Mouse (Mus musculus): ENCODE data around the gene Prss42. TPM values are rescaled to one million over a fixed set of nuclear protein-coding genes. Genes with fewer than 3 reads are reported as not detected.
"Not testable (repeated sequence)": the region's sequence is repeated elsewhere in the genome, so short reads cannot be mapped to it uniquely, and the experiment has no call there.

Gene Prss42
- total RNA-seq, 2 experiments from 2014 or later, result not detected

GRCm38 (mm10) chr9:110781731-110782130, 16.2 kb upstream of the Prss42 start:
- ATAC-seq (replicated peaks; ENCODE audit: low FRiP score, poor library complexity, severe bottlenecking), result no peak; the same call in 1 of the 2 replicates

- ATAC-seq (replicated peaks; ENCODE audit: low FRiP score, poor library complexity, severe bottlenecking), result no peak
Measured at GRCm38 (mm10) chr9:110783611-110784010, 14.4 kb upstream of the Prss42 start.

DNA sequence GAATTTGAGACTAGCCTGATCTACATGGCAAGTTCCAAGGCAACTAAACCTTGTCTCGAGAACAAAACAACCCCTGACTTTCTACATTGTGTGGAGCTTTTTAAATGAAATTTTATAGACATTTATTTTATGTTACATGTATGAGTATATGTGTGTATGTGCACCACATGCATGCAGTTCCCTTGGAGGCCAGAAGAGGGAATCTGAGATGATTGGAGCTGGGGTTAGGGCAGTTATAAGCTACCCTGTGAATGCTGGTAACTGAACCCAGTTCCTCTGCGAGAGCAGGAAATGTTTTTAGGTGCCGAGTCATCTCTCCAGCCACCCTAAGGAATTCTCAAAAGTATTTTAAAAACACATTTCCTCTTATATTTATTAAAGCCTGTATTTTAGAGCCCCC, 9.8 kb upstream of the Prss42 start:
- no peak for ATAC-seq (replicated peaks; ENCODE audit: low FRiP score, poor library complexity, severe bottlenecking)

DNA sequence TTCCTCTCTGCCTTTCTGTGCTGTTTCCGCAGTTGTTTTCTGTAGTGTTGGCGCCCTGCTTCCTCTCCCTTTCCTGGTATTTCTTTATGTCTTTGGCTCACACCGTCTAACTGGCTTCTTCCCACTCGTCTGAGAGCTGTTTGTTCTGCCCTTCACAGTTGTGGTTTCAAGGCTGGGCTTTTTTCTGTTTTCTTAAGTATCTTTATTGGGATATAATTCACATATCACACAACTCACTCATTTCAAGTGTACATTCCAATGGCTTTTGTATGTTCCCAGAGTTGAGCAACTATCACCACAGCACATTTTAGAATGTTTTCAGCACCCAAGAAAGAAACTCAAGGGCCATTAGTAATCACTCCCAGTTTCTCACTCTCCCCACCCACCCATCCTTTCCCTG, 7.5 kb upstream of the Prss42 start:
- ATAC-seq (replicated peaks; ENCODE audit: low FRiP score, poor library complexity, severe bottlenecking), result no peak

GRCm38 (mm10) chr9:110797013-110797412, 953 bp upstream of the Prss42 start:
- no peak for ATAC-seq (replicated peaks; ENCODE audit: low FRiP score, poor library complexity, severe bottlenecking)

DNA sequence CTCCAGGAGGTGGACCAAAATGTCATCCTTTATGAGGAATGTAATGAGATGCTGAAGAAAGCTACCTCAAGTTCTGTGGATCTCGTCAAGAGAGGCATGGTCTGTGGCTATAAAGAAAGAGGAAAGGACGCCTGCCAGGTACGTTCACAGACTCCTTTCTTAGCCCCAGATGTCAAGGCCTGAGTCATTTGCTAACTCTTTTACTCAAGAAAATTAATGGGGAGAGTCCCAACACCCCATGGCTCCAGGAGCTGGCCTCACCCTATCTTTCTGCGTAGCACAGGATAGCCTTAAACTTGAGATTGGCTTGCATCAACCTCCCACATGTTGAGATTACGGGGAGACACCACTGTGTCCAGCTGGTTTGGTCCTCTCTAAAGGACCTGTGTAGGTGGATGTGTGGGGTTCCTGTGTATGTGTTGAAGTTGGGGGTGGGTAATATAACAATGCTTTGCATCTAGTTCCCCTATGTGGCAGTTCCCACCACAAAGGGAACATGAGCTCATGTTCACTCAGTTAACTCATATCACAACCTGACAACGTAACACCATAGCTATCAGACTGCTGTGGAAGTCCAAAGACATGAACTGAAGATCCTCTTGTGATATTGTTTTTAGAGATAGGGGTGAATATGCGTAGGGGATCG, 3.0 kb downstream of the Prss42 start:
- ATAC-seq (replicated peaks; ENCODE audit: low FRiP score, poor library complexity, severe bottlenecking), result no peak

GRCm38 (mm10) chr9:110803294-110803693, 5.3 kb downstream of the Prss42 start:
- no peak for ATAC-seq (replicated peaks; ENCODE audit: low FRiP score, poor library complexity, severe bottlenecking)

- ATAC-seq (replicated peaks; ENCODE audit: low FRiP score, poor library complexity, severe bottlenecking), result no peak
Measured at GRCm38 (mm10) chr9:110810051-110810450, 12.1 kb downstream of the Prss42 start.

GRCm38 (mm10) chr9:110813789-110814188, 15.8 kb downstream of the Prss42 start, which contains the start of gene Prss44:
TSS of gene Prss44 (plus strand) at chr9:110813994.
- ATAC-seq (replicated peaks; ENCODE audit: low FRiP score, poor library complexity, severe bottlenecking), result no peak

GRCm38 (mm10) chr9:110820546-110820945, 22.6 kb downstream of the Prss42 start:
- ATAC-seq (replicated peaks; ENCODE audit: low FRiP score, poor library complexity, severe bottlenecking), result not testable (repeated sequence)

DNA sequence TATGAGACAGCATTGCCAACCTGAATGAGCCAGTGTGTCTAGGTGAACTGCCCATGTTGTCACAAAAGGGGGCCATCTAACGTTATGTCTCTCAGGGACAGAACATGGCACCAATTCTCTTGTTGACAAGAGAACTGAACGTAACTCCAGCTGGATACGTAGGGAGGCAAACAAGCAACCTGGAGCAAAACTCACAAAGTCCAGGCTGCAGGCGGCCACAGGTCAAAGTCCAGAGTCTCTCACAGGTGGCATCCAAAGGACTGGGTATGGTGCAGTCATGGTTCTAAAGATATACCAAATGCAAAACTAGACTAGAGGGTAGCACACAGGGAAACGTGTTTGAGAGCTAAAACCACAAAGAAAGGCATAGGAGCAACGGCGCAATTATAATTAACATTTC, 23.5 kb downstream of the Prss42 start:
- no peak for ATAC-seq (replicated peaks; ENCODE audit: low FRiP score, poor library complexity, severe bottlenecking)

DNA sequence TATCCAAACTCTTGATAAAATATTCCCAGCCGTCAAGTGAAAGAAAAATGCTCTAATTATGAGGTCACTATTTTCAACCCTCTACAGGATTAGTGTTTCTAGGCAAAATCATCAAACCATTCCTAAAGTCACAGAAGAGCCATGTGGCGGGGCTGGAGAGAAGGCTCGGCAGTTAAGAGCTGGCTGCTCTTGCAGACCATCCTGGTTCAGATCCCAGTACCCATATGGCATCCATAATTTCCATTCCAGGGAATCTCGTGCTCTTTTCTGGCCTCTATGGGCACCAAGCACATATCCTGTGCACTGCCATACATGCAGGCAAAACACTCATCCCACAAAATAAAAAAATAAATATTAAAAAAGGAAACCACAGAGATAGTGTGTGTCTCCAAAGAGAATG, 27.5 kb downstream of the Prss42 start:
- ATAC-seq (replicated peaks; ENCODE audit: low FRiP score, poor library complexity, severe bottlenecking), result no peak

DNA sequence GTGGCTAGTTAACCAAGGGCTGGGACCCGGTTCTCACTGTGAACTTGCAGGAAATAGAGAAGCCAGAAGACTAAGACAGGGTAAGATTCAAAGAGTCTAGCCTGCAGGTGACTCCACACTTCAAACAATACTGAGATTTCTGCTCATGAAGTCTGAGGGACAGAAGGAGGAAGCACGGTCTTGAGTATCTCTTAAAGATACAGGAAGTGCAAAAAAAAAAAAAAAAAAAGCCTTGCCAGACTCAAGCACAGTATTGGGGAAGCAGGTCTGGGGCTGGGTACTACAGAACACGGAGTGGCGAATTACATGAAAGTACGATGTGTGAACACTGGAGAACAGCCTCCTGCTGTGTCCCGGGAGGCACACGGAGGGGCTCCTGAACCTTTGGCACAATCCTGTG, 27.9 kb downstream of the Prss42 start:
- ATAC-seq (replicated peaks; ENCODE audit: low FRiP score, poor library complexity, severe bottlenecking), result no peak

DNA sequence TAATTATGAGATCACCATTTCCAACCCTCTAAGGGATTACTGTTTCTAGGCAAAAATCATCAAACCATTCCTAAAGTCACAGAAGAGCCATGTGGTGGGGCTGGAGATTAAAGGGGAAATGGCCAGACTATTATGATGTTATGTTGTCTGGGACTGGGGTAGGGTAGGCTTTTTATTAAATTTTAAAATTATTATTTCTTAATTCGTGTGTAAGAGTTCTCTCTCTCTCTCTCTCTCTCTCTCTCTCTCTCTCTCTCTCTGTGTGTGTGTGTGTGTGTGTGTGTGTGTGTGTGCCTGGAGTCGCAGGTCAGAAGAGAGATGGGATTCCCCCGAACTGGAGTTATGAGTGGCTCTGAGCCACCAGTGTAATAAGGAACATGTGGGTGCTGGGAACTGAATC, 28.4 kb downstream of the Prss42 start, which contains the start of gene Prss43:
Gene Prss43 (plus strand): TSS at position 301 of the 400 bp plus-strand sequence.
- ATAC-seq (replicated peaks; ENCODE audit: low FRiP score, poor library complexity, severe bottlenecking), result no peak

DNA sequence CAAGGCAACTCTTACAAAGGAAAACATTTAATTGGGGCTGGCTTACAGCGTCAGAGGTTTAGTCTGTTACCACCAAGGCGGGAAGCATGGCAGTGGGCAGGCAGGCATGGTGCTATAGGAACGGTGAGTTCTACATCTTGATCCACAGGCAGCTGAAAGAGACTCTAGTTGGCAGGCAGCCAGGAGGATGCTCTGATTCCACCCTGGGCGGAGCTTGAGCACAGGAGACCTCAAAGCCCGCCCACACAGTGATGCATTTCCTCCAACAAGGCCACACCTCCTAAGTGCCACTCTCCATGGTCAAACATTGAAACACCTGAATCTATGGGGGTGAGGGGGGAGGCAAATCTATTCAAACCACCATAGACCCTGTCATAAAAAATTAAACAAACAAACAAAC, 35.1 kb downstream of the Prss42 start:
- ATAC-seq (replicated peaks; ENCODE audit: low FRiP score, poor library complexity, severe bottlenecking), result no peak

DNA sequence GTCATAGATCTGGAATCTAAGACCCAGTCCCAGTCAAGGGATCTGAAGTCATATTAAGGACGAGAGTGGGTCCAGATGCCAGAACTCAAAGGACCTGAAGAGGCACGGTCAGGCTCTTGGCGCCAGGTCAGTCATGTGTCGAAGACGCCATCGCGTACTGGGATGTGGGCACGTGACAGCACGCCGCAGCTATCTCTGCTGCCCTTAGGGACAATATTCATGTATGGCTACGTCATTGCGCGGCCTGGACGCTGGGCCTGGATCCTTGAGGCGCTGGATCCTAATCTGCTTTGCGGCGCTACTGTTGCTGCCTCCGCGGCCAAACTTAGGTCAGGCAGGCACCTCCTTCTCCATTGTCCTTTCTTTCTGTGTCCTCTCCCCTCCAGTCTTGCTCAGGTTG, 36.4 kb downstream of the Prss42 start, which contains the start of gene Prss45:
Gene Prss45 (plus strand): TSS at position 178 of the 400 bp plus-strand sequence.
- ATAC-seq (replicated peaks; ENCODE audit: low FRiP score, poor library complexity, severe bottlenecking), result no peak

DNA sequence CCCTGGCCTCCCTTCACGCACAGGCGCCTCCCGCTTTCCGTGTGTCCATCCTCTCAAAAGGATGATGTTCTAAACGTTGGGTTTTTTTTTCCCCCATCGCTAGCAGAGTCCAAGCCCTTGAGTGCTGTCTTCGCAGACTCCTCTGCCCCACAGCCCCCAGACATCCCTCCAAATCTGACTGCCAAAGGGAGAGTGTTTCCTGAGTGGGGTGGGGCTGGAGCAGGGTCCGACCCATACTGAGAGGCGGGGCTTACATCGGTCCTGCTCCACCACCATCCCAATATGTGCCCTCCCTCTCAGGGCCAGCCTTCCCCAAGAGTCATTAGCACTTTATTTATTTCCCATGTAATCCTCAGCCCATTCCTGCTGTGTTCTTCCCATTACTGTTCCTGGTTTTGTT, 37.0 kb downstream of the Prss42 start:
- ATAC-seq (replicated peaks; ENCODE audit: low FRiP score, poor library complexity, severe bottlenecking), result no peak

GRCm38 (mm10) chr9:110836112-110836511, 38.1 kb downstream of the Prss42 start:
- ATAC-seq (replicated peaks; ENCODE audit: low FRiP score, poor library complexity, severe bottlenecking), result no peak

GRCm38 (mm10) chr9:110840905-110841304, 42.9 kb downstream of the Prss42 start:
- ATAC-seq (replicated peaks; ENCODE audit: low FRiP score, poor library complexity, severe bottlenecking), result no peak

DNA sequence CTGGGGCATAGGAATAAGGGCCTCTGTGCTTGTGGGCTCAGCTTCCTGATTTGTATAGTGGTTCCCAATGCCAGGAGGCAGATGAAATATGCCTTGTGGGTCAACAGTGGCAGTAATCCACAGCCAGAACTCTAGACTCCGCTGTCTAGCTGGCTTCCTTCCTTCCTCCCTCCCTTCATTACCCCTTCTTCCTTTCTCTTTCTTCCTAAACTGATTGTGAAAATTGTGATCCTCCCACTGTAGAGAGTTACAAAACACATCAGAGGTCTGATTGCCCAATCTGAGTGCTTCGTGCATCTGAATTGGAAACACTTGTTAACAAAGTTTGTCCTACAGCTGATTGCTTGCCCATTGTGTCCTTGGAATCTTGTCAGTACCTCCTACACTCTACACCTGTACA, 43.5 kb downstream of the Prss42 start:
- ATAC-seq (replicated peaks; ENCODE audit: low FRiP score, poor library complexity, severe bottlenecking), result no peak

DNA sequence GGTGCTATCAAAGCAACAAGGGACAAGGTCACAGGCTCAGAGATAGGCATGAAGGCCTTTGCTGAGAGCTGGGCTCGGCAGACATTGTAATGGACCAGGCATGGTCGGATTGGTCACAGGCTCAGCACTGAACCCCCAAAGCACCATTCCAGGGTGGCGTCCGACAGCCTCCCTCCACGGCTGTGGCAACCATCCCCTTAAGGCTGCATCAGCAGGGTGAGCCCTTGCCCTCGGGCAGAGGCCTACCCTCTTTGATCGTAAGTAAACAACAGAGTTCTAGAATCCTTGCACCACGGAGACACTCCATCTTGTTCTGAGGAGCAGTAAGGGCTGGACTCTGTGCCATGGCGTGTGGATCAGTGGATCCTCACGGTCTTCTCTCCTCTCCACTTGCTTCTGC, 46.2 kb downstream of the Prss42 start, which contains the start of gene Prss46:
Gene Prss46 (plus strand): TSS at position 301 of the 400 bp plus-strand sequence.
- ATAC-seq (replicated peaks; ENCODE audit: low FRiP score, poor library complexity, severe bottlenecking), result no peak

GRCm38 (mm10) chr9:110849162-110849561, 51.2 kb downstream of the Prss42 start:
- no peak for ATAC-seq (replicated peaks; ENCODE audit: low FRiP score, poor library complexity, severe bottlenecking)

Data from erythroblast, adult 5-6 weeks (primary cell).